Comparison of ENCODE assay signal across 8 mouse cellular contexts in the genomic region with DNA sequence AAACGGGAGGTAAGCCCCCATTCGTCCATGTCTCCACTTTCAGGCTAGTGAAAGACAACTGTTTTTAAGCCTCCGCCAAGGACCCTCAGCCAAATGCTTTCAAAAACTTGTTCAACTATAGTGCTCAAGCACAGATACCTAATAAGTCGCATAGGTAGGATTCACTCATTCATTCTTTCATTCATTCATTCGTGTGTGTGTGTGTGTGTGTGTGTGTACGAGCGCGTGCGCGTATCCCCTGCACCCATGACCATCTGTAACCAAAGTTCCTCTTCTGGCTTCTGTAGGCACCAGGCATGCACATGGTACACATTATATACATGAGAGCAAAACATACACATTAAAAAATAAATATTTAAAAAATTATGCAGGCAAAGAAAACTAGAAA. TPM values are rescaled to one million over a fixed set of nuclear protein-coding genes. Genes with fewer than 3 reads are reported as not detected.
DNase-seq lines count a peak whose midpoint lies in the region; ATAC-seq and TF ChIP-seq lines count a peak whose summit lies in the region.

No protein-coding gene starts in this region.

- TF ChIP-seq CTCF in kidney, adult 2 months (conservative IDR thresholded peaks at IDR 0.05; ENCODE audit: insufficient read depth, insufficient read length, low read depth, low read length): no peak
- no peak for TF ChIP-seq CTCF in cortical plate, adult 2 months (IDR thresholded peaks at IDR 0.05; ENCODE audit: extremely low read depth, insufficient read depth, low read length)

- H3K9me3 ChIP-seq in hindbrain, embryonic 16.5 days (ENCODE audit: control insufficient read depth, low read length): no peaks in the 10 kb centered on the region
- H3K9me3 ChIP-seq in midbrain, embryonic 15.5 days: no peaks in the 10 kb centered on the region

- peak overlapping the region; percentile 91 for H3K4me3 ChIP-seq in kidney, adult 2 months (ENCODE audit: insufficient read depth, low read depth, low read length)
- peak overlapping the region; percentile 71 for H3K4me3 ChIP-seq in cortical plate, adult 2 months (ENCODE audit: insufficient read depth, low read length)
- peak overlapping the region; percentile 93 for H3K4me3 ChIP-seq in hindbrain, embryonic 16.5 days (ENCODE audit: low read length)
- H3K4me3 ChIP-seq in midbrain, embryonic 15.5 days: peak overlapping the region; percentile 56

- H3K4me1 ChIP-seq in kidney, adult 2 months (ENCODE audit: control insufficient read depth, insufficient read depth, low read length): peaks cover 3% of the 10 kb centered on the region; the same call in 1 of the 2 replicates
- peaks cover 3% of the 10 kb centered on the region; the same call in 1 of the 2 replicates for H3K4me1 ChIP-seq in cortical plate, adult 2 months (ENCODE audit: control insufficient read depth, insufficient read depth, low read length)
- H3K4me1 ChIP-seq in hindbrain, embryonic 16.5 days (ENCODE audit: control insufficient read depth, insufficient read depth, low read depth, low read length): peaks cover 15% of the 10 kb centered on the region
- H3K4me1 ChIP-seq in midbrain, embryonic 15.5 days: peaks cover 20% of the 10 kb centered on the region

- no peak for ATAC-seq in hindbrain, embryonic 16.5 days
- ATAC-seq in midbrain, embryonic 15.5 days (replicated peaks): peak; percentile 72

- WGBS in kidney, adult 2 months: 32% methylated on average over 10 of the region's 10 CpGs
- 44% methylated on average over 10 of the region's 10 CpGs for WGBS in hindbrain, embryonic 16.5 days
- WGBS in midbrain, embryonic 15.5 days: 44% methylated on average over 10 of the region's 10 CpGs

- no peak overlapping the region for H3K27ac ChIP-seq in kidney, adult 2 months (ENCODE audit: insufficient read depth, low read depth, low read length)
- no peak overlapping the region for H3K27ac ChIP-seq in cortical plate, adult 2 months (ENCODE audit: insufficient read depth, low read length)
- no peak overlapping the region for H3K27ac ChIP-seq in hindbrain, embryonic 16.5 days (ENCODE audit: low read depth, low read length)
- H3K27ac ChIP-seq in midbrain, embryonic 15.5 days: no peak overlapping the region

- no peaks in the 10 kb centered on the region for H3K36me3 ChIP-seq in kidney, adult 2 months (ENCODE audit: control insufficient read depth, insufficient read depth, low read length)
- H3K36me3 ChIP-seq in hindbrain, embryonic 16.5 days (ENCODE audit: control insufficient read depth, insufficient read depth, low read length): no peaks in the 10 kb centered on the region
- H3K36me3 ChIP-seq in midbrain, embryonic 15.5 days (replicated peaks): no peaks in the 10 kb centered on the region

- no peak overlapping the region; the same call in 1 of the 2 replicates for H3K9ac ChIP-seq in hindbrain, embryonic 16.5 days (ENCODE audit: low read depth, low read length)
- H3K9ac ChIP-seq in midbrain, embryonic 15.5 days: no peak overlapping the region

- TF ChIP-seq POLR2A in kidney, adult 2 months (IDR thresholded peaks at IDR 0.05; ENCODE audit: low read depth, low read length): no peak
- TF ChIP-seq POLR2A in cortical plate, adult 2 months (IDR thresholded peaks at IDR 0.05; ENCODE audit: extremely low read depth, insufficient read depth, low read length): no peak

- peak overlapping the region; percentile 85 for H3K4me2 ChIP-seq in hindbrain, embryonic 16.5 days (ENCODE audit: low read length)
- H3K4me2 ChIP-seq in midbrain, embryonic 15.5 days: peak overlapping the region; percentile 61

- H3K27me3 ChIP-seq in kidney, adult 2 months (replicated peaks; ENCODE audit: control insufficient read depth, insufficient read depth, low read length): no peaks in the 10 kb centered on the region
- H3K27me3 ChIP-seq in hindbrain, embryonic 16.5 days (replicated peaks; ENCODE audit: control insufficient read depth, insufficient read depth, low read length): no peaks in the 10 kb centered on the region
- no peaks in the 10 kb centered on the region for H3K27me3 ChIP-seq in midbrain, embryonic 15.5 days (replicated peaks)

- DNase-seq in kidney, adult 2 months: no peak
- no peak for DNase-seq in kidney, postnatal 10 days
- no peak for DNase-seq in MN1 (ENCODE audit: low spot score)
- no peak for DNase-seq in layer of hippocampus, postnatal 25 days (ENCODE audit: extremely low spot score in 1 of 2, low spot score in 1 of 2)
- no peak for DNase-seq in urinary bladder, postnatal 14 days (ENCODE audit: low spot score)

RNA-seq across cellular contexts. Expression of a gene that starts 0.3 kb away (rescaled TPM):
- polyA plus RNA-seq in kidney, adult 2 months (2012; rRNA removed): 0.61 and 1.7 TPM in 2 replicates
- 1.8 and 2.2 TPM in 2 replicates for polyA plus RNA-seq in cortical plate, adult 2 months (2012; rRNA removed)
- polyA plus RNA-seq in hindbrain, embryonic 16.5 days (2015; fragmentation: Nextera tagmentation; extraction: Ambion mirVana): 4.1 and 4.6 TPM in 2 replicates
- 2.0 and 3.7 TPM in 2 replicates for polyA plus RNA-seq in midbrain, embryonic 15.5 days (2015; fragmentation: Nextera tagmentation; extraction: Ambion mirVana)
- total RNA-seq in layer of hippocampus, postnatal 25 days (2021): 1 to 10 TPM in 1 of 2 experiments, under 1 TPM in 1; 0.66 to 1.5 TPM

RNA-seq across cellular contexts. Expression of a gene that starts 0.4 kb away (rescaled TPM):
- 203 and 261 TPM in 2 replicates for polyA plus RNA-seq in kidney, adult 2 months (2012; rRNA removed)
- 218 and 219 TPM in 2 replicates for polyA plus RNA-seq in cortical plate, adult 2 months (2012; rRNA removed)
- polyA plus RNA-seq in hindbrain, embryonic 16.5 days (2015; fragmentation: Nextera tagmentation; extraction: Ambion mirVana): 346 and 375 TPM in 2 replicates
- polyA plus RNA-seq in midbrain, embryonic 15.5 days (2015; fragmentation: Nextera tagmentation; extraction: Ambion mirVana): 290 and 315 TPM in 2 replicates
- 100 to 1,000 TPM; 184 to 222 TPM for total RNA-seq in layer of hippocampus, postnatal 25 days (2021)

RNA-seq across cellular contexts. Expression of a gene that starts 55.6 kb away (rescaled TPM):
- 1.4 and 1.7 TPM in 2 replicates for polyA plus RNA-seq in kidney, adult 2 months (2012; rRNA removed)
- 8.2 and 8.5 TPM in 2 replicates for polyA plus RNA-seq in cortical plate, adult 2 months (2012; rRNA removed)
- polyA plus RNA-seq in hindbrain, embryonic 16.5 days (2015; fragmentation: Nextera tagmentation; extraction: Ambion mirVana): 0.48 and 3.4 TPM in 2 replicates
- 4.5 and 5.2 TPM in 2 replicates for polyA plus RNA-seq in midbrain, embryonic 15.5 days (2015; fragmentation: Nextera tagmentation; extraction: Ambion mirVana)
- total RNA-seq in layer of hippocampus, postnatal 25 days (2021): 10 to 100 TPM; 15.7 to 16.8 TPM
